Mouse (Mus musculus): Measurements from ENCODE around the gene Nbas.

- TF ChIP-seq POLR2A (IDR thresholded peaks at IDR 0.05; ENCODE audit: control insufficient read depth, extremely low read depth, insufficient read depth, low read length, poor library complexity), result no peak
- TF ChIP-seq CTCF (IDR thresholded peaks at IDR 0.05; ENCODE audit: borderline replicate concordance, control insufficient read depth, extremely low read depth, insufficient read depth, low read length, poor library complexity), result no peak
Observed at GRCm38 (mm10) chr12:13563646-13564289, 294.8 kb downstream of the Nbas start.
